Mouse (Mus musculus): ENCODE measurements around the gene Shb.

Shb gene

GRCm38 (mm10) chr4:45489141-45490035 lies 42.9 kb downstream of the Shb start:
- in situ Hi-C loops (cut with MboI; ENCODE audit: unreplicated experiment in 2 of 2) = no loop called here

GRCm38 (mm10) chr4:45487681-45488081 lies 44.6 kb downstream of the Shb start:
- in situ Hi-C loops (cut with MboI; ENCODE audit: unreplicated experiment in 2 of 2) = no loop called here

GRCm38 (mm10) chr4:45485024-45485423 lies 47.2 kb downstream of the Shb start:
- in situ Hi-C loops (cut with MboI; ENCODE audit: unreplicated experiment in 2 of 2) = no loop called here

- in situ Hi-C loops (cut with MboI; ENCODE audit: unreplicated experiment in 2 of 2) = no loop called here
Measured at GRCm38 (mm10) chr4:45483271-45484245, 48.7 kb downstream of the Shb start.

- in situ Hi-C loops (cut with MboI; ENCODE audit: unreplicated experiment in 2 of 2) = no loop called here
Measured at GRCm38 (mm10) chr4:45482271-45482670, 50.0 kb downstream of the Shb start.

- in situ Hi-C loops (cut with MboI; ENCODE audit: unreplicated experiment in 2 of 2) = no loop called here
Measured at GRCm38 (mm10) chr4:45481431-45481830, 50.8 kb downstream of the Shb start.

- in situ Hi-C loops (cut with MboI; ENCODE audit: unreplicated experiment in 2 of 2) = no loop called here
Measured at GRCm38 (mm10) chr4:45480595-45480994, 51.7 kb downstream of the Shb start.

GRCm38 (mm10) chr4:45479433-45479832 lies 52.8 kb downstream of the Shb start:
- in situ Hi-C loops (cut with MboI; ENCODE audit: unreplicated experiment in 2 of 2) = no loop called here

- in situ Hi-C loops (cut with MboI; ENCODE audit: unreplicated experiment in 2 of 2) = no loop called here
Measured at GRCm38 (mm10) chr4:45478178-45478577, 54.1 kb downstream of the Shb start.

GRCm38 (mm10) chr4:45477047-45477446 lies 55.2 kb downstream of the Shb start:
- in situ Hi-C loops (cut with MboI; ENCODE audit: unreplicated experiment in 2 of 2) = no loop called here

- in situ Hi-C loops (cut with MboI; ENCODE audit: unreplicated experiment in 2 of 2) = no loop called here
Measured at GRCm38 (mm10) chr4:45474832-45475231, 57.4 kb downstream of the Shb start.

- in situ Hi-C loops (cut with MboI; ENCODE audit: unreplicated experiment in 2 of 2) = no loop called here
Measured at GRCm38 (mm10) chr4:45474131-45474530, 58.1 kb downstream of the Shb start.

GRCm38 (mm10) chr4:45473129-45473528 lies 59.1 kb downstream of the Shb start:
- in situ Hi-C loops (cut with MboI; ENCODE audit: unreplicated experiment in 2 of 2) = no loop called here

GRCm38 (mm10) chr4:45472706-45473105 lies 59.6 kb downstream of the Shb start:
- in situ Hi-C loops (cut with MboI; ENCODE audit: unreplicated experiment in 2 of 2) = no loop called here

GRCm38 (mm10) chr4:45471654-45472556 lies 60.4 kb downstream of the Shb start:
- in situ Hi-C loops (cut with MboI; ENCODE audit: unreplicated experiment in 2 of 2) = no loop called here

- in situ Hi-C loops (cut with MboI; ENCODE audit: unreplicated experiment in 2 of 2) = no loop called here
Measured at GRCm38 (mm10) chr4:45469057-45469456, 63.2 kb downstream of the Shb start.

- in situ Hi-C loops (cut with MboI; ENCODE audit: unreplicated experiment in 2 of 2) = no loop called here
Measured at GRCm38 (mm10) chr4:45468507-45468906, 63.8 kb downstream of the Shb start.

- in situ Hi-C loops (cut with MboI; ENCODE audit: unreplicated experiment in 2 of 2) = no loop called here
Measured at GRCm38 (mm10) chr4:45467115-45467912, 65.0 kb downstream of the Shb start.

GRCm38 (mm10) chr4:45464941-45465340 lies 67.3 kb downstream of the Shb start:
- in situ Hi-C loops (cut with MboI; ENCODE audit: unreplicated experiment in 2 of 2) = no loop called here
